8 mouse cellular contexts compared by ENCODE assay signal in the genomic region with DNA sequence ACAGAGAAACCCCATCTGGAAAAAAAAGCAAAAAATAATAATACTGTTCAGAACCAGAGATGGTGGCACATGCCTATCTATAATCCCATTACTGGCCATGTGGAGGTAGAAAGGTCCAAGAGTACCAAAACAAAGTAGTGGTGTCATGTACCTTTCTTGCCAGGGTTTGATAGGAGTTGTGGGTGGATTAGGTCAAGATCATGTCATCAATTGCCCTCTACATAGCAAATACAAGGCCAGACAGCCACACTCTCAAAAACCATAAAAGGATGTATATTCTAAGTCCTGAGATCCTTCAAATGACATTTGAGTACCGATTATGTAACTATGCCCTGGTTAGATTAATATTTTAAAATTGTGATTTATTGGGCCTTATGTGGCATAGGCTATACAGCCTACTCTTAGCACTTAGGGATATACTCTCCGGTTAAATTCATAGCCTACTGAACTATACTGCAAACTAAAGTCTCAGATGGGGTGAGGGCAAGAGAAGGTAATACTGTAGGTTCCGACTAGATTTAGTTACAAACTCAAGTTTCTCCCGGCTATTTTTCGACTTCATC. TPM values are rescaled to one million over a fixed set of nuclear protein-coding genes. Genes with fewer than 3 reads are reported as not detected.
DNase-seq lines count a peak whose midpoint lies in the region; ATAC-seq and TF ChIP-seq lines count a peak whose summit lies in the region.

No protein-coding gene starts in this region.

- H3K4me2 ChIP-seq in forebrain, embryonic 12.5 days, result peak overlapping the region; percentile 55
- H3K4me2 ChIP-seq in liver, embryonic 14.5 days (ENCODE audit: low read depth), result peak overlapping the region; percentile 74

- H3K36me3 ChIP-seq in E14TG2a.4 (ENCODE audit: insufficient read depth, low read length), result peaks cover 49% of the 10 kb centered on the region
- H3K36me3 ChIP-seq in forebrain, embryonic 12.5 days (replicated peaks), result peaks cover 27% of the 10 kb centered on the region
- peaks cover 13% of the 10 kb centered on the region for H3K36me3 ChIP-seq in liver, embryonic 14.5 days (replicated peaks; ENCODE audit: control insufficient read depth, insufficient read depth, low read depth)

- no peaks in the 10 kb centered on the region for H3K27me3 ChIP-seq in E14TG2a.4 (ENCODE audit: insufficient read depth, low read length)
- no peaks in the 10 kb centered on the region for H3K27me3 ChIP-seq in forebrain, embryonic 12.5 days
- H3K27me3 ChIP-seq in liver, embryonic 14.5 days (ENCODE audit: control insufficient read depth, insufficient read depth, low read length), result no peaks in the 10 kb centered on the region

- no peaks in the 10 kb centered on the region for H3K9me3 ChIP-seq in E14TG2a.4 (ENCODE audit: low read length)
- no peaks in the 10 kb centered on the region for H3K9me3 ChIP-seq in forebrain, embryonic 12.5 days
- no peaks in the 10 kb centered on the region for H3K9me3 ChIP-seq in liver, embryonic 14.5 days (ENCODE audit: control insufficient read depth, low read length)

- peak; percentile 31 for DNase-seq in embryo, embryonic 10.5 days (ENCODE audit: low spot score)
- DNase-seq in embryo, embryonic 11 days, result no peak
- peak in 1 of 3 experiments; percentile 7 for DNase-seq in liver, embryonic 14.5 days (ENCODE audit: low read depth in 3 of 3, low spot score in 3 of 3)
- no peak for DNase-seq in B cell, adult 2 months
- DNase-seq in retina, postnatal 1 day, result no peak

- no peak for TF ChIP-seq CTCF in E14TG2a.4 (conservative IDR thresholded peaks at IDR 0.05; ENCODE audit: low read length)
- TF ChIP-seq CTCF in liver, embryonic 14.5 days (IDR thresholded peaks at IDR 0.05; ENCODE audit: low read depth), result no peak

- WGBS in forebrain, embryonic 12.5 days, result 21% methylated on average over 5 of the region's 5 CpGs
- WGBS in liver, embryonic 14.5 days (ENCODE audit: insufficient replicate concordance), result 11% methylated on average over 5 of the region's 5 CpGs

- peak overlapping the region; percentile 98 for H3K9ac ChIP-seq in forebrain, embryonic 12.5 days
- H3K9ac ChIP-seq in liver, embryonic 14.5 days (replicated peaks), result peak overlapping the region; percentile 98

- H3K4me1 ChIP-seq in E14TG2a.4 (replicated peaks; ENCODE audit: low read depth, low read length), result peaks cover 47% of the 10 kb centered on the region
- peaks cover 12% of the 10 kb centered on the region for H3K4me1 ChIP-seq in forebrain, embryonic 12.5 days
- H3K4me1 ChIP-seq in liver, embryonic 14.5 days (replicated peaks; ENCODE audit: control insufficient read depth in 2 of 2, insufficient read depth in 2 of 2, low read length in 1 of 2), result peaks cover 16 to 21% of the 10 kb centered on the region in 2 experiments

- no peak for TF ChIP-seq EP300 in liver, embryonic 14.5 days (IDR thresholded peaks at IDR 0.05; ENCODE audit: low read depth)

- H3K27ac ChIP-seq in forebrain, embryonic 12.5 days, result peak overlapping the region; percentile 100
- H3K27ac ChIP-seq in liver, embryonic 14.5 days, result peak overlapping the region; percentile 82

- ATAC-seq in forebrain, embryonic 12.5 days (ENCODE audit: low FRiP score), result no peak
- ATAC-seq in liver, embryonic 14.5 days (ENCODE audit: insufficient read depth), result no peak
- ATAC-seq in granulocyte monocyte progenitor cell, adult 5-6 weeks (replicated peaks; ENCODE audit: poor library complexity, severe bottlenecking), result no peak

- peak overlapping the region; percentile 91 for H3K4me3 ChIP-seq in E14TG2a.4 (replicated peaks; ENCODE audit: low read length)
- peak overlapping the region; percentile 85 for H3K4me3 ChIP-seq in forebrain, embryonic 12.5 days (replicated peaks)
- H3K4me3 ChIP-seq in liver, embryonic 14.5 days (ENCODE audit: insufficient read depth in 1 of 2, low read depth in 2 of 2, low read length in 2 of 2), result peak overlapping the region; percentile 93 to 98

RNA-seq across cellular contexts. Expression of a gene that starts 0.8 kb away (rescaled TPM):
- polyA plus RNA-seq in forebrain, embryonic 12.5 days (2016; fragmentation: Nextera tagmentation; extraction: Ambion mirVana), result 27.8 and 31.3 TPM in 2 replicates
- 6.8 and 8.2 TPM in 2 replicates for polyA plus RNA-seq in liver, embryonic 14.5 days (2012; rRNA removed)
- 8.6 and 9.3 TPM in 2 replicates for polyA plus RNA-seq in liver, embryonic 14.5 days (2014; fragmentation: Nextera tagmentation; extraction: Ambion mirVana)
- total RNA-seq in granulocyte monocyte progenitor cell, adult 5-6 weeks (2014; fragmentation: Nextera tagmentation), result 13.4 and 21.6 TPM in 2 replicates
- 27.1 and 37.4 TPM in 2 replicates for total RNA-seq in granulocyte monocyte progenitor cell, adult 5-6 weeks (2017)

RNA-seq across cellular contexts. Expression of a gene that starts 42.1 kb away (rescaled TPM):
- polyA plus RNA-seq in forebrain, embryonic 12.5 days (2016; fragmentation: Nextera tagmentation; extraction: Ambion mirVana), result 58.6 and 61.1 TPM in 2 replicates
- 13.6 and 22.2 TPM in 2 replicates for polyA plus RNA-seq in liver, embryonic 14.5 days (2012; rRNA removed)
- 9.1 and 10.2 TPM in 2 replicates for polyA plus RNA-seq in liver, embryonic 14.5 days (2014; fragmentation: Nextera tagmentation; extraction: Ambion mirVana)
- 111 and 115 TPM in 2 replicates for total RNA-seq in granulocyte monocyte progenitor cell, adult 5-6 weeks (2014; fragmentation: Nextera tagmentation)
- total RNA-seq in granulocyte monocyte progenitor cell, adult 5-6 weeks (2017), result 239 and 262 TPM in 2 replicates
